Mouse (Mus musculus) urinary bladder, postnatal 25 days (tissue): ENCODE results near the gene Olfr154.
"Not testable (repeated sequence)": the region's sequence is repeated elsewhere in the genome, so short reads cannot be mapped to it uniquely, and the experiment has no call there.

ENCODE experiments used
- DNase-seq: peaks from one replicate; pipeline ENCODE4 v3.0.0; 2022; ENCODE audit warnings: low spot score

Olfr154 gene

DNA sequence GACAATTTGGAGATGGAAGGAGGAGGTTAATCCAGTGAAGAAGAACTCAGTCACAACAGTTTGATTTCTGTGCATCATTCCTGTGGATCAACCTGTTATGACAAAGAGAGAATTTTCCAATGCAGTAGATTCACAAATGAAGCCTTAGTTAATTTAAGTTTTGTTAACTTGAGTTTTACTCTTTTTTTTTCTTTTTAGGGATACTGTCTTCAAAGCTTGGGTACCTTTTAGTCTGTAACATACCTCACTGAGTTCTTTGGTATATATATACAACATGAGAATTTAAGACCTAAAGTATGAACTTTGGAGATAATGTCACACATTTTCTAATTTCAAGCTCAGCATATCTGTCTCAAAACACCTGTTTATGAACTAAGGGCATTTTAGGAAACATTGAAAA is at the start of gene Olfr154:
Olfr154 (minus strand) TSS at position 101 of the 400 bp plus-strand sequence.
- DNase-seq, result not testable (repeated sequence)

DNA sequence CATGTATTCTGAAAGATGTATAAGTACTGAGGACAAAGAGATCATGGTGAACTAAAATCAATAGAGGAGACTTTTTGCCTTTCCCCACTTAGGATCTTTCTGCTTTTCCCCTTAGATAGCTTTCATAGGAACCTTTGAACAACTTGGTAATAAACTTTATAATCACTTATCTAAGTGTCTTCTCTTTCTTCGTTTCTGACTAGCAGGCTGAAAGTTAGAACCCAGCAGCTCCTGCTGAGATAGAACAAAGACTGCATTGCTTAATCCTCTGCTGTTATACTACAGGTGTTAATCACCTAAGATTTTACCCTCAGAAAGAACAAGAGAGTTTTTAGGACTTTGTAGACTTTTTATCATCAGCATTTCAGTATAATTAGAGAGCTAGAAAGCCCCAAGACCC is 46.9 kb upstream of the Olfr154 start:
- DNase-seq, result no peak

DNA sequence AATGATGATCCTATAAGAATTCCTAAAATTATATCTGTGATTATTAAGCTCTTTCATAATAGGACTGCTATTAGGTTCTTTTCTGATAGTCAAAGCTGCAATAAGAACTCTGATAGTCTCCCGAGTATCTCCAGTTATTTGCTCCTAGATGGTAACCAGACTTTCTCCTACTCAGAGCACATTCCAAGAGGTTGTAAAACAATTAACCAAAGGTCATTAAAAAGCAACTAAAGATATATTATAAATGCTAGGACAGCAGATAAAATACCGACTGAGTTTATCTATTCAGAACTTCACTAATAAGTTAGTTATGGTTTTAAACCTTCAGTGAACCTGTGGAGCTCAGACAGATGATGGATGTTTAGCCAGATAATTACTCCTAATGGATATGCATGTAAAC is 46.4 kb upstream of the Olfr154 start:
- not testable (repeated sequence) for DNase-seq

DNA sequence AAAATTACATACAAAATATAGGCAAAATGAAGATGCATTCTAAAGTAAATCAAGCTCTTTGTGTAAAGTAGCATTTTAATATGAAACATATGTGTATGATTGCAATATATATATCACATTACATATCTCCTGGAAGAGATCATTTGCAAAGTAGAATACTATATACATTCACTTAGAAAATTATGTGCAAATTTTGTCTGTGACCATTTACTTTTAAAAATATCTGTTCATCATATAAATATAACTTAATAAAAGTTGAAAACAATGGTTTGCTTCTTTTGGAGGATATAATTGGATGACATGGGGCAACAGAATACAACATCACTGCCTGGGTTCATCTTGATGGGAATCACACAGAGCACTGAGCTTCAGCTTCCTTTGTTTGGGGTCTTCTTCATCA is 24.9 kb upstream of the Olfr154 start, which contains the start of gene Olfr1008:
Olfr1008 (plus strand) TSS at position 301 of the 400 bp plus-strand sequence.
- no peak for DNase-seq

DNA sequence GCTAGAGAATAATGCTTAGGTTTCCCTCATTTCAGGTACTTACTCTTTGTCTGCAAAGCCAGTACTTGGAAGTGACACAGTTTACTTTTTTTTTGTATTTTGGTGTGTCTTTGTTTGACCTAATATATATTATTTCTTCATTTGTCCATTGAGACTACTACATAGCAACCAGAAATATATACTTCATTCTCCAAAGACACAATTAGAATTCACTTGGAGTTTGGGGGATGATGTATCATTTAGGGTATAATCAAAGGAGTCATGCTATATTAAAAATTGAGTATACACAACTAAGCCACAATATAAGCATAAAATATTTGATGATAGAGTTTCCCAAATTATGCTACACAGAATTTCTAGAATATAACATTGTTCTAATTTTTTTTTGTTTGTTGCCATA is 14.4 kb upstream of the Olfr154 start, which contains the start of gene Olfr1006:
Olfr1006 (minus strand) TSS at position 101 of the 400 bp plus-strand sequence.
- no peak for DNase-seq

DNA sequence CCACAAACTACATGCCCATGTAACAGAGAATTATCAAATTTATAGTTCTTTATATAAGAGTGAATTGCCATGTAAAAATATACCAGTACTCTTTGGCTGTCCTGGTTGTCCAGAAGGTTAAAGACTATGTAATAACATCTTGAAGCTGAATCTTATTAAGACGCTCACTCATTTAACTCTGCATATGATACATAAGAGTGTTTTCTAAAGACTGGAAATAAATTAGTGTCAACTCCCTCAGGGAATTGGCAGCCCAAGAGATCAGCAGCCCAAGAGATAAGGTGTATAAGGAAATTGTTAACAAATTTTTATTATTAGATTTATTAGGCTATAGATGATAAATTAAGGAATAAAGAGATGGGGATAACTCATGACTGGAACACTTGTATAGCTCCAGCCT is 13.7 kb downstream of the Olfr154 start, which contains the start of gene Olfr1002:
Olfr1002 (minus strand) TSS at position 101 of the 400 bp plus-strand sequence.
- no peak for DNase-seq
